Mouse (Mus musculus): ENCODE data around the gene Treml4.

- TF ChIP-seq POLR2A (IDR thresholded peaks at IDR 0.05; ENCODE audit: insufficient read length, low read depth) (no peak), POLR2AphosphoS2 (IDR thresholded peaks at IDR 0.05; ENCODE audit: insufficient read length, low read depth) (no peak), MYOG (IDR thresholded peaks at IDR 0.05; ENCODE audit: control insufficient read depth in 1 of 3, insufficient read depth in 1 of 3, insufficient read length in 2 of 3, low read depth in 2 of 3) (no peak), CEBPB (IDR thresholded peaks at IDR 0.05; ENCODE audit: insufficient read depth, poor library complexity, severe bottlenecking) (no peak), MAX (IDR thresholded peaks at IDR 0.05; ENCODE audit: low read depth) (no peak), TCF12 (IDR thresholded peaks at IDR 0.05; ENCODE audit: insufficient read depth, poor library complexity, severe bottlenecking) (no peak), USF1 (IDR thresholded peaks at IDR 0.05; ENCODE audit: low read depth) (no peak), E2F4 (IDR thresholded peaks at IDR 0.05; ENCODE audit: insufficient read depth) (no peak), TCF3 (IDR thresholded peaks at IDR 0.05; ENCODE audit: insufficient read length, low read depth) (no peak), MYOD1 (IDR thresholded peaks at IDR 0.05; ENCODE audit: control insufficient read depth in 1 of 3, insufficient read length in 2 of 3, low read depth in 2 of 3) (no peak)
These were observed 16.7 kb upstream of the Treml4 start, which contains the start of gene Trem3 for GRCm38 (mm10) chr17:48247221-48247928.
